Mouse (Mus musculus): ENCODE data around the gene Arhgef38.

- TF ChIP-seq CTCF (IDR thresholded peaks at IDR 0.05; ENCODE audit: control insufficient read depth, insufficient read depth, insufficient read length) = no peak
- TF ChIP-seq MAX (IDR thresholded peaks at IDR 0.05) = no peak
- TF ChIP-seq MYOG (IDR thresholded peaks at IDR 0.05; ENCODE audit: control insufficient read depth, extremely low read depth, insufficient read length) = no peak
- TF ChIP-seq CEBPB (IDR thresholded peaks at IDR 0.05; ENCODE audit: low read depth) = no peak
- TF ChIP-seq USF1 (IDR thresholded peaks at IDR 0.05; ENCODE audit: low read depth) = no peak
Measured at GRCm38 (mm10) chr3:133233993-133234392, 756 bp downstream of the Arhgef38 start.

Measured in C2C12 (cell line).